Mouse (Mus musculus): ENCODE results near the gene Foxn3.

DNA sequence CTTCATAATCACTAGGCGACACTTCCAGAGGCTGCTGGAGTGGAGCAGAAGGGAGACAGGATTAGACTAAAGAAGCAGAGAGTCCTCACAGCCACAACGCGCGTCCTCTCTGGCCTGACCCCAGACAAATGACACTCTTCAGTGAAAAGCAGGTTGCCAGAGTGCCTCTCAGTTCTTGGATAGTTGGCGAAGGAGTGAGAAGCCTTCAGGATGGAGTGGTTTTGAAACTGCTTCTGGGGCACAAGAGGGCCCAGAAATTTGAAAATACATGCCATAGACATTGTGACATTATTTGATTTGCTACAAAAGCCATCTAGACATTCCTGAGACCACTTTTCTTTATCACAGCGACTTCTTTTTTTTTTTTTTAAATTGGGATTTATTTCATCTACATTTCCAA is 113.3 kb downstream of the Foxn3 start:
- no peak for TF ChIP-seq CTCF (IDR thresholded peaks at IDR 0.05; ENCODE audit: low read depth, low read length)
- no peak for TF ChIP-seq POLR2A (IDR thresholded peaks at IDR 0.05; ENCODE audit: insufficient read depth, low read length)
- no peak for TF ChIP-seq EP300 (IDR thresholded peaks at IDR 0.05; ENCODE audit: insufficient read depth, low read depth, low read length)

All from ES-Bruce4 (cell line).